Mouse (Mus musculus) liver, postnatal 0 days (tissue): Measurements from ENCODE around the gene Jph2.

Source experiments
- CTCF ChIP-seq: sonication (generic); IDR thresholded peaks from 2 replicates; pipeline ENCODE4 v1.5.1; 2016; ENCODE audit warnings: antibody characterized with exemption, low read depth
- EP300 ChIP-seq: IDR thresholded peaks from 2 replicates; pipeline ENCODE4 v1.6.1; 2016; ENCODE audit warnings: antibody characterized with exemption, low read depth, mild to moderate bottlenecking

GRCm38 (mm10) chr2:163401221-163401620 lies 3.4 kb upstream of the Jph2 start:
- TF ChIP-seq CTCF (peak; percentile 99), EP300 (no peak; the same call in 1 of the 2 replicates)
